Mouse (Mus musculus) kidney, adult 11 months (tissue): Measurements from ENCODE around the gene Taf1c.

Experiments used
- DNase-seq: peaks from one replicate; pipeline ENCODE4 v3.0.0; 2022

Taf1c gene

GRCm38 (mm10) chr8:119604996-119605395, at the start of gene Taf1c:
Taf1c (minus strand) TSS chr8:119605222.
- DNase-seq, result peak; percentile 94

DNA sequence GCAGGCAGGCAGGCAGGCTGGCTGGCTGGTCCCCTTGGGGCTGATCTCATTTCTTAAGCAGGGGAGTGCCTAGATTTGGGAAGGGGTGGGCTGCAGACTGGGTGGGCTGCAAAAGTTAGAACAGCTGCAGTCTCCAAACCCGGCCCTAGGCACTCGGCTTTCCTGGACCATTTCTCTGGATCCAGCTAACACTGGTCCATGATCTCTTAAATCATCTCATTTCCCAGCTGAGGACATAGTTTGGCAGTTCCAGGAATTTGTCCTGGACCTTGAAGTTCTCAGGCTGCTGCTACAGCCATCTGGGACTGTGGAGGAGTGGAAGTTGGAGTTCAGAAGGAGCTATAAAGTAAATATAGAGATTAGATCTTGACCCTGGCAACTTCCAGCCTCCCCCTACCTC, 46.3 kb upstream of the Taf1c start:
- DNase-seq, result no peak

- DNase-seq, result no peak
Observed at GRCm38 (mm10) chr8:119646846-119647245, 41.8 kb upstream of the Taf1c start.

DNA sequence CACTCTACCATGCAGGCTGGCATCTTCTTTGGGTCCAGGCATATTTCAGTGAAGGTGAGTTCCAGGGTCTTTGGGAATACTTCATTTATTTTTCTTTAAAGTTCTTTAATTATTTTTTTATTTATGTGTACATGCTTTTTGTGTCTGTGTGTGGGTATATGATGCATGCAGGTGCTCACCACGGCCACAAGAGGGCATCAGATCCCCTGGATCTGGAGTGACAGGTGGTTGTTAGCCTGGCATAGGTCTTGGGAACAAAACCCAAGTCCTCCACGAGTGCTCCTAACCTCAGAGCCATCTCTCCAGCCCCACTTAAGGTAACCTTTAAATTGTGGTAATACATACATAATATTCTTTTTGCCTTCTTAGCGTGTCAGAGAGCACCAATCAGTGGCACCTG, 41.2 kb upstream of the Taf1c start:
- DNase-seq, result no peak

DNA sequence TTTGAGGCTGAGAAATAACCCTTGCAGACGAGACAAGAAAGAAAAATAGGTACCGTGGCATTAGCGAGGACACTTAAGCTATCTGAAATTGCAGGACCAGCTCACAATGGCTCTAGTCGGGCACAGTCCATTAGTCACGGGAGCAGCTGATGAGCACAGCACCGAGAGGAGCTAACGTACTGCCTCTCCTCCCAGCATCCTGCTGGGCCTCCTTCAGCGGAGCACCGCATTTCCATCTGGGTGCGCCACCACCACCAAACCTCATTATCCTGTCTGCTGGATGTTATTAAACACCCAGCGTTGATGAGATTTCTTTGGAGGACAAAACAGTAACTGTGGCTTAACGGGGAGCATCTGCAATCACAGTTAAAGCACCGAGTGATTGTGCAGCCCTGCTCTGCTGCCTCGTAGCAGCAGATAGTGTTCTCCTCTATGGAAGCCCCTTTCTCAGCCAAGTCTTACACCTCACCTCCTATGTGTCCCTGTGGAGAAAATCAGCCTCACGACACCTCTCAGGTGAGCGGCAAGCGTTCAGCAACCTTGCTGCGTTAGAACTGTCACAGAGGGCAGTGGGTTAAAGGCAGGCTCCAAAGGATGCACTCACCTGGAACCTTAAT, 40.1 kb upstream of the Taf1c start:
- no peak for DNase-seq

- DNase-seq, result no peak
Observed at GRCm38 (mm10) chr8:119644429-119644960, 39.5 kb upstream of the Taf1c start.

DNA sequence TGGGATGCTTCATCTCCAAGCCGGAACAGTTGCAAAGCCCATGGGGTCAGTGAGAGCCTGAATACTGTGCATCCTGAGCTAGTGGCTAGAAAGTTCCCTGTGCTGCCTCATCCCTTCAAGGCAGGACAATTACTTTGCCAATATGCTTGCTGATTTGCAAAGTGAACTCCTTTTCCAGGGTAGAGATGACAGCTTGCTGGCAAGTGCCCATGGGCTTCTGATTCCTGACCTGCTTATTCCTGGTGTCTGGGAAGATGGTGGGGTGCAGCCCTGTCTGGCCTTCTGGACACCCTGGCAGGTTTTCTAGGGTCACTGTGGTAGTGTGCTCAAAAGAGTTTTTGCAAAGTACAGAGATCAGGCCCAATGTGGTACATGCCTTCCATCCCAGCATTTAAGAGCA, 37.9 kb upstream of the Taf1c start:
- DNase-seq, result no peak

DNA sequence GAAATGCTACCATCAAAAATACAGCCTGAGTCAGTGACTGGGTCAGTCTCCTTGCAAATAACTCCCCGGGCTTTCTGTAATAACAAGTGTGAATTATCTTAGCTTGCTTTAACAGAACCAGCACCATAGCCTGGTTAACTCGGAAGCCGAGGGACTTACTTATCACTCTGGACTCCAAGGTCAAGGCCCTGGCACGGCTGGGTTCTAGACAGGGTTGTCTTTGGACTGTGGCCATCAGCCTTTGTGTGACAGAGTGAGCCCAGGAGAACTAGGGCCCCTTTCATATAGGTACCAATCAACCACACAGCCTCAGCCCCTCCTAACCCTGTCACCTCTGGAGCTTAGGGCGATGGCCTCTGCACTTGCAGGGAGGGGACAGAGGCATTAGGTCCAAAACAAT, 36.0 kb upstream of the Taf1c start:
- DNase-seq, result no peak

GRCm38 (mm10) chr8:119639798-119640197, 34.8 kb upstream of the Taf1c start:
- no peak for DNase-seq

- DNase-seq, result no peak
Observed at GRCm38 (mm10) chr8:119638261-119638660, 33.2 kb upstream of the Taf1c start.

DNA sequence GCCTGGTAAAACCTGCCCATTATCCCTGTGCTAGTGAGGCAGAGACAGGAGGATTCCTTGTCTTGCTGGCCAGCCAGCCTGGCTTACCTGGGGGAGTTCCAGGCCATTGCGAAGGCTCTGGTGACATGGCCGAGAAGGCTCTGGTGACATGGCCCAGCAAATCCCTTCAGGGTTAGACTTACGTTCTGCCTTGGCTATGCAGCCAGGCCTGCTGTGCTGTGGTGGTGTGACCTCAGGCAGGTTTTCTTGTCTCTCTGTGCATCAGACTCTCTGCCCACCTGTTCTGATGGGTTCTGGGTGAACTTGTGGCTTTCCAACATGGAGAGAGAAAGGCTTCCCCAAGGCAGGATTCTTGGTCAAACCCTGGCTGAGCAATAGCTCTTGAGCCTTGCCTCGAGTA, 32.4 kb upstream of the Taf1c start:
- no peak for DNase-seq

DNA sequence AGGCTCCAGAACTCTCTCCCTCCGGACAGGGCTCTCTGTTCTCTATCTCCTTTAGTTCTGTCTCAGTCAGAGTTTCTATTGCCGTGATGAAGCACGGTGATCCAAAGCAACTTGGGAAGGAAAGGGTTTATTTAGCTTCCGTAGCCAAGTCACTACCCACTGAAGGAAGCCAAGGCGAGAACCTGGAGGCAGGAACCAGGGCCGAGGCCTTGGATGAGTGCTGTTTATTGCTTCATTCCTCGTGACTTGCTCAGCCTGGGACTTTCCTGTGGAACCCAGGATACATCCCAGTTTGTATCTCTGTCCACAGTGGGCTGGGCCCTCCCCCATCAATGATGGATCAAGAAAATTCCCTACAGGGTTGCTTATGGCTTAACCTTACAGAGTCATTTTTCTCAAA, 31.7 kb upstream of the Taf1c start:
- no peak for DNase-seq

DNA sequence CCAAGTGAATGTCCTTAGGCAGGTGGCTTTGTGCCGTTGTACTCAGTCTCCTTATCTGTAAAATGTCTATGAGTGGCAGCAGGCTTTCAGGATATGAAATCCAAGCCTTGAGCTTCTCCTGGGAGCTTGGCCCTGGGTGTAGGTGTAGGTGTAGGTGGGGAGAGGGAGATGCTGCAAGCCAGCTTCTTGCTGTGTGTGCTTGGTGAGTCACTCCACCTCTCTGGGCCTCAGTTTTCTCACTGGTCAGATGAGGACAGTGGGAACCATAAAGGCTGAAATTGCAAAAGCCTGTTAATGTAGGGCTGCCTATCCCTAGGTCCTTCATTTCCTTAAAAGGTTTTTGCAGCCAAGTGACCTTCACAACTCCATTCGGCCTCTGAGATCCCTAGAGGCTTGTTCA, 30.9 kb upstream of the Taf1c start:
- DNase-seq, result no peak

DNA sequence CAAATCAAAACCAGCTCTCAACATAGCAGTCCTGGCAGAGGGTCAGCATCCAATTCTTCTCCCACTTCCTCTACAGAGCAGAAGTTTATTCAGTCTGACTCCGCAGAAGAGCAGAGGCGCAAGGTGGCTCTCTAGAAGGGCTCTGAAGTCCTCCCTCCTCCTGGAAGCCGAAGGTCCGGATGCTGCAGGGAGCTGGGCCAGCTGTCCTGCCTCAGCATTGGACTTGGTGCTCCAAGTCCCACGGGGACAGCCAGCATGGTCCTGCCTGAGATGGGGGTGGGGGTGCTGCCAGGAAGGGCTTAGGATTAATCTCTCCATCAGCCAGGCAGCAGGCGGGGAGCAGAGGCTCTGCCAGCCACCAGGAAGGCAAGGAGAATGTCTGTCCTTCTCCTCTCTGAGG, 30.4 kb upstream of the Taf1c start, which contains the start of gene Kcng4:
Gene Kcng4 (minus strand): TSS at position 303 of the 400 bp plus-strand sequence.
- DNase-seq, result no peak

DNA sequence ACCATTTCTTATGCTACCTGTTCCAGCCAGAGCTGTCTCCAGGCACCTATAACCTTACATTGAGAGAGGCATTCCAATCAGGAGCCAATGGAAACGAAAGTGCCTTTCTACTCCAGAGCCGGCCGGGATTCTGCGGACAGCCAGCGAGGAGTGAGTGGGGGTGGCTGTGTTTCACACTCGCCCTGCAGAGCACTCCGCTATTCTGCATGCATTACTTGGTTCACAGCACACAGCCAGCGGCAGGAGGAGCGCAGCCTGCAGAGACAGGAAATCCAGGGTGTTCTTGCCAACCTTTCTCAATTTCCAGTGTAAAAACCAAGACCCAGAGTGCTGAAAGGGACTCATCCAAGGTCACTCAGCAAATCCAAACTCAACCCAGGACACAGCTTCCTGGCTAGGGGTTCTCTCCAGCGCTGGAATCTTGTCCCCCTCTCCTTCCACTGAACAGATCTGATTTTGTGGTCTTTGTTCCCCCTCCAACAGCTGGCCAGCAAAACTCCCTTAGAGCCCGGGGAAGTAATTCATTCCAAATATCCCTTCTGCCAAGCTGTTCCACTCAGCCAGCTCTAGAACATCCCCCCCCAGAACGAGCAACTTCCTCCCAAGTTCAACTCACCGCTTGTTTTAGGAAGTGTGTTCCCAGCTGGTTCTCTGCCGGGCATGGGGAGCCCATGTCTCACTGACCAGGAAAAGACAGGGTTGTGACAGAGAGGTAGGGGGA, 29.8 kb upstream of the Taf1c start:
- DNase-seq, result peak; percentile 33

GRCm38 (mm10) chr8:119632909-119633308, 27.9 kb upstream of the Taf1c start:
- DNase-seq, result no peak

GRCm38 (mm10) chr8:119632246-119632645, 27.2 kb upstream of the Taf1c start:
- no peak for DNase-seq

GRCm38 (mm10) chr8:119630841-119631240, 25.8 kb upstream of the Taf1c start:
- DNase-seq, result no peak

GRCm38 (mm10) chr8:119627613-119628359, 22.8 kb upstream of the Taf1c start:
- DNase-seq, result no peak

DNA sequence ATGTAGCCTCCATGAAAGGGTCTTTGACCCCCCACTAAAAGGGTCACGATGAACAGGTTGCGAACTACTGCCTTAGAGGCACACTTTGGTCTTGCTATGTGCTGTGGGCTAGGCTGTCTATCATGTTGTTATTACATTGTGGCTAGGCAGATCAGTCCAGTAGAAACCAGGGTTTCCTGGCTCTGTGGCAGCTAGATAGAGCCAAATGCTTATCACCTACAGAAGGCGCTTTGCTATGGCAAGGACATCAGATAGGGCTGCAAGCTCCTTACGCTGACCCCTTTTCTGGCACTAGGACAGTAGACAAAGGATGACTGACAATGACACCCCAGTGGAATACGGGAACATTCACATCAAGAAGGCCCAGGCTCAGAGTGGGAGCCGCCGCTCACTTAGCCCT, 22.2 kb upstream of the Taf1c start:
- no peak for DNase-seq

GRCm38 (mm10) chr8:119625788-119626187, 20.8 kb upstream of the Taf1c start:
- DNase-seq, result no peak

- DNase-seq, result no peak
Observed at GRCm38 (mm10) chr8:119624916-119625315, 19.9 kb upstream of the Taf1c start.

DNA sequence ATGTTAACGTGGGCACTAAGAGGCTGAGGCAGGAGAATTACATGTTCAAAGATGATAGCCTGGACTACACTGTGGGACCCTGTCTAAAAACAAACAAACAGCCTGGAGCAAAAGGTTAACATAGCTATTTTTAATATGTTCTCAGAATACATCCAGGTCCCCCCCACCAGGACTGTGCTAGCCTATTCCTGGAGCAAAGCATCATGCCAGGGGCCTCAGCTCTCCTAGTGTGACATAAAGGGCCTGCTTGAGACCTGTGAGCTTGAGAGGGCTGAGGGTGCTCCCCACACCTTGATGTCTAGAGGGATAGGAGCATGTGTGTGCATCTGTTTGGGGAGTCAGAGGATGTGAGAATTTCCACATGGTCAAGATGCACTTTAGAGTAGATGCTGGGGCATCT, 18.7 kb upstream of the Taf1c start:
- DNase-seq, result no peak

- no peak for DNase-seq
Observed at GRCm38 (mm10) chr8:119623061-119623460, 18.0 kb upstream of the Taf1c start.
